Mouse (Mus musculus) B cell, adult 2 months (primary cell): ENCODE results near the gene Adrm1.
A peak's percentile ranks its signal among the peaks of the same experiment; 100 is the strongest.

Source experiments
- DNase-seq, 2 experiments: peaks; one replicate each; pipeline ENCODE4 v3.0.0; 2022

Gene Adrm1

DNA sequence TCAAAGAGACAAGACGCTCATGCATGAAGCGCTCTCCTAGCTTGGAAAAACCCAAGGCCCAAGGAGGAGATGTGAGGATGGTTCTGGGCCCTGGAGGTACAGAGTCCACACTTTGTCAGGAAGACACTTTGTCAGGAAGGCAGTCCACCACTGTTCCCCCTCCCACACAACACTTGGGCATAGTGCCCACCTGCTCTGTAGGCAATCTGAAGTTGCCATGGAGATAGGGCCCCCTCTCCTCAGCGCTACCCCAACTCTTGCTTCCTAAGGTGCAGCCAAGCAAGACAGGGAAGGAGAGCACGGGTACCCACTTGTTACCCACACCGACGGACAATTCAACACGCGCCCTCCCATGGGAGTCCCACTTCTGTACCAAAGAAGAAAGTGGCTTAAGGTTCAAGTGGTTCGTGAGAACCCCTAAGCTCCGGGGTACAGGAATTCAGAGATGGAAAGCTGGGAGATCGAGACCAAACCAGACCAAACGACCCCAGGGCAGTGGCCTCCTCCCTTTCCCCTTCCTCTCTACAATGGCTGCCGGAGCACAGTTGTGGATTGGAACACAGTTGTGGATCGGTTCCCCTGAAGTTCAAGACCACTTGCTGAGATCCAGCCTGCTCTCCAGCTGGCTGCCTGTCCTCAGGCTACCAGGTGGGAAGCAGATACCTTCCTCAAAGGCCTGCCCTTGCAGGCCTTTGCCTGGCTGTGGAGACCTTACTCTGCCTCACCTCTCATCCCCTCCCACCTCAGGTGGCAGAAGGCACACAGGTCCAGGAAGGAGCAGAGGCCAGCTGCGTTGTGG lies 48.1 kb downstream of the Adrm1 start:
- DNase-seq, result no peak

DNA sequence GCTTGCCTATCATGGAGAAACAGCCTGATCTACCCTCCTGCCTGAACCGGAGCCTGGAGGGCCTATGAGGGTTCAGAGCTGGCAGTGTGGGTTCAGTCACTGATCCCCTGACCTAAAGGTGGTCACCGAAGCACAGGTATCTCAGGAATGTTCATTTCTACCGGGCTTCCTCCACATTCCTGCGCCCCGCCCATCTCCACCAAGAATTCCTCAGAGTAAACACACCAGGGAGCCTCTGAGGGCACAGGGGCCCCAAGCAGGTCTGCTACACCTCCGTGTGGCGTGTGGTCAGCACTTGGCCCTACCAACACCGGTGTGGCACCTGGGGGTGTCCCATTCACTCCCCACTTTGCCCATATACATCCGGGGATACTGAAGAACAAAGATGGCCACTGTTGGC lies 48.9 kb downstream of the Adrm1 start:
- no peak for DNase-seq

- DNase-seq, result no peak
These were observed 49.8 kb downstream of the Adrm1 start for GRCm38 (mm10) chr2:180221051-180221450.

DNA sequence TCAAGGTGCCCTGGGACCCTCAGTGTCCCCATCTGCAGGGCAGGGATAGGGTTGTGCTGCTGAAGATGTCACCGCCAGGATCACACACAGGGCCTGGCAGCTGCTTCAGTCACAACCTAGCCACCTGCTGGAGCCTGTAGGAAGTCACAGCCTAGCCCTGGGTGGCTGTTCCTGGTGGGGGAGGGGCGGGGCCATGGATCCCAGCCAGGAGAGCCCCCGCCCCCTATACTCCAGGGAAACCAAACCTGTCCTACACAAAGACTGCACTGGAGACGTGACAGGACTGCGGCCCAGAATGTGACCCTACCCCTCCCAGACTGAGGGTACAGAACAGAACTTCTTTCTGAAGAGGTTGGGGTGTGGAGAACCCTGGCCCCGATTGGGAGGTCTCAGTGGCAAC lies 51.0 kb downstream of the Adrm1 start:
- no peak for DNase-seq

- no peak for DNase-seq
These were observed 53.4 kb downstream of the Adrm1 start for GRCm38 (mm10) chr2:180224647-180225043.

- DNase-seq, result peak in 1 of 2 experiments; percentile 15
These were observed 53.9 kb downstream of the Adrm1 start for GRCm38 (mm10) chr2:180225044-180225761.
